Mouse (Mus musculus) spleen, adult 2 months (tissue): ENCODE measurements at regions not wholly inside any gene's neighbourhood (a gene's known extent, or its start where the extent isn't known, plus 50 kb on each side); places are given as distances from the start of the nearest gene placed in this dataset.

Experiments
- DNase-seq, 2 experiments: peaks; one replicate each; pipeline versions ENCODE4 v3.0.0 to v3.0.0-alpha.2; 2012 to 2021; ENCODE audit warnings: low spot score in 2 of 2, low read depth in 1 of 2
- H3K27ac ChIP-seq: fragments of 200-500 bp; 2 replicates; pipeline ENCODE4 v1.5.1; 2012; ENCODE audit warnings: low read length, inconsistent platforms; ENCODE audit not compliant: insufficient read depth
- H3K27me3 ChIP-seq: fragments of 200-500 bp; 2 replicates; pipeline ENCODE4 v1.6.1; 2012; ENCODE audit warnings: mild to moderate bottlenecking, moderate library complexity, low read length, inconsistent platforms; ENCODE audit not compliant: control insufficient read depth, insufficient read depth
- H3K36me3 ChIP-seq: fragments of 200-500 bp; 2 replicates; pipeline ENCODE4 v1.6.1; 2012; ENCODE audit warnings: mild to moderate bottlenecking, low read length, inconsistent platforms; ENCODE audit not compliant: control insufficient read depth, insufficient read depth
- H3K4me1 ChIP-seq: fragments of 200-500 bp; 2 replicates; pipeline ENCODE4 v1.6.1; 2011; ENCODE audit warnings: inconsistent platforms; ENCODE audit not compliant: control insufficient read depth, insufficient read depth, insufficient read length
- H3K4me3 ChIP-seq: fragments of 200-500 bp; 2 replicates; pipeline ENCODE4 v1.5.1; 2011; ENCODE audit warnings: mild to moderate bottlenecking, inconsistent platforms; ENCODE audit not compliant: insufficient read depth, insufficient read length; ENCODE audit errors: extremely low read depth
- CTCF ChIP-seq: fragments of 200-500 bp; IDR thresholded peaks from 2 replicates; pipeline ENCODE4 v1.5.1; 2011; ENCODE audit warnings: mild to moderate bottlenecking, inconsistent platforms; ENCODE audit not compliant: insufficient read depth, insufficient read length, insufficient replicate concordance; ENCODE audit errors: extremely low read depth
- POLR2A ChIP-seq: fragments of 200-500 bp; IDR thresholded peaks from 2 replicates; pipeline ENCODE4 v1.6.1; 2011; ENCODE audit warnings: low read depth, low read length, inconsistent platforms
- WGBS: fragments of 180-500 bp; shearing (Covaris S2); methylation state at CpG from one replicate; pipeline ENCODE4 v1.1.7; 2018; 5-methylcytosine and 5-hydroxymethylcytosine counted together

GRCm38 (mm10) chr1:184480571-184481220 lies 251.7 kb downstream of the Hlx start:
- TF ChIP-seq POLR2A (no peak), CTCF (no peak)
- Histone ChIP-seq H3K36me3 (no peaks in the 10 kb centered on the region), H3K4me1 (no peaks in the 10 kb centered on the region), H3K27me3 (no peaks in the 10 kb centered on the region), H3K27ac (no peak overlapping the region), H3K4me3 (no peak overlapping the region)
- peak in 1 of 2 experiments; percentile 18 for DNase-seq
- WGBS, result 33% methylated on average over 9 of the region's 9 CpGs

DNA sequence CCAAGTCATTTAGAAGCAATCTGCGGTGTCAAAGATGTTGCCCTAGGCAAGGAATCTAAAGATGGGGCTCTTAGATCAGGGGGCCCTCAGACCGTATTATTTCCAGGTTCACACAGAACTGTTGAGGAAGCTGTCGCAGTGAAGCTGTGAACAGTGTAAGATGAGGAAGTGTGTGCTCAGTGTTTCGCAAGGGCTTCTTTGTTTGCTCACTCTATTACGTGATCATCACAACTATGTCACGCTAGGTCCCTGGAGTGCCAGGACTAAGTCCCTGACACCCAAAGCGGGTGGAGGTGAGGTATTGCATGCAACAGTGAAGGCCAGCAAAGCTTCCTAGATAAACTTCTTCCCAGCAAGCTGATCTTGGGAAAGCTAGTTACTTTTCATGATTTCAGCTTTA lies 254.4 kb downstream of the Hlx start:
- 33% methylated on average over 7 of the region's 7 CpGs for WGBS
- peak in 1 of 2 experiments; percentile 9 for DNase-seq
- no peaks in the 10 kb centered on the region for H3K27me3 ChIP-seq
- H3K27ac ChIP-seq, result no peak overlapping the region
- no peaks in the 10 kb centered on the region for H3K36me3 ChIP-seq
- TF ChIP-seq POLR2A, result no peak
- TF ChIP-seq CTCF, result no peak
- H3K4me1 ChIP-seq, result no peaks in the 10 kb centered on the region
- no peak overlapping the region for H3K4me3 ChIP-seq

DNA sequence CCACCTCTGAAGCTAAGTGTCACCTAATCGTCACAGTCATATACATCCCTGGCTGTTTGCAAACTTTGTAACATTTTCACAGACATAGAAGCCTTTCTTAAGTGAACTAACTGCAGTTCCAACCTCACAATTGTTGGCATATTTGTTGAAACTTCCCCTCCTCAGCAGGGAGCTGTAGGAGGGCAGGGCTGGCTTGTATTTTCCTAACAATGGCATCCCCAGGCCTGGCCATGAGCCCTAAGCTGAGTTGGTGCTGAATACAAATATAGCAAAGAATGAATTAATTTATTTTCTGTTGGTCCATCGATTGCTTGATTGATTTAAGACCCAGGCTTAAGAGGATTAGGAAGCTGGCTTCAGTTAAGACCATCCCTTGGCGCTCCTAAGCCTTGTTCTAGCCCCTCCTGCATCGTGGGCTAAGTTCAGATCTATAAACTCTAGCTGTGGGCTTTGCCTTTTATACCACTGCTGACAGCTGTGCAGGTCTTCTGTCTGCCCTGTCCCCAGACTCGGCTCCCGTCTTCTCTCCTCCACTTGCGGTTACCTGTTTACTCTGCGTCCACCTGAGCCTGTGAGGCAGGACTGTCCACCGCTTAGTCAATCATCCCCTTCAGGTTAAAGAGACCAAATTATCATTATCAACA lies 269.8 kb downstream of the Hlx start:
- no peak for TF ChIP-seq CTCF
- TF ChIP-seq POLR2A, result no peak
- no peak overlapping the region for H3K27ac ChIP-seq
- no peaks in the 10 kb centered on the region for H3K4me1 ChIP-seq
- no peaks in the 10 kb centered on the region for H3K27me3 ChIP-seq
- no peak overlapping the region for H3K4me3 ChIP-seq
- WGBS, result 87% methylated on average over 9 of the region's 9 CpGs
- no peak for DNase-seq
- no peaks in the 10 kb centered on the region for H3K36me3 ChIP-seq

DNA sequence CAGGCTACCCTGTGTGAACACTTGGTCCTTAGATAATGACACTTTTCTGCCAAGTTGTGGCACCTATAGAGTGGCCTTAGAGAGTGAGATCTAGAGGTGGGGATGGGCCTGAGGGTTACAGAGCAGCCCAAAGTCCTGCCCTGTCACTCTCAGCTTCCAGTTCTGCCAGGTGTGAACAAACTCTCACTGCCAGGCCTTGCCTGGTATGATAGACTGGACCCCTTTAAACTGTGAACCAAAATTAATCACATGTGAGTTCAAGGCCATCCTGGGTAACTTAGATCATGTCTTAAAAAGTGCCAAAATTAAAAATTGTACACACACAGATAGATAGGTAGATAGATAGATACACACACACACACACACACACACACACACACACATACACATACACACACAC lies 271.0 kb downstream of the Hlx start:
- Histone ChIP-seq H3K4me1 (no peaks in the 10 kb centered on the region), H3K36me3 (no peaks in the 10 kb centered on the region), H3K27me3 (no peaks in the 10 kb centered on the region), H3K4me3 (no peak overlapping the region), H3K27ac (no peak overlapping the region)
- DNase-seq, result no peak
- TF ChIP-seq POLR2A (no peak), CTCF (no peak)

DNA sequence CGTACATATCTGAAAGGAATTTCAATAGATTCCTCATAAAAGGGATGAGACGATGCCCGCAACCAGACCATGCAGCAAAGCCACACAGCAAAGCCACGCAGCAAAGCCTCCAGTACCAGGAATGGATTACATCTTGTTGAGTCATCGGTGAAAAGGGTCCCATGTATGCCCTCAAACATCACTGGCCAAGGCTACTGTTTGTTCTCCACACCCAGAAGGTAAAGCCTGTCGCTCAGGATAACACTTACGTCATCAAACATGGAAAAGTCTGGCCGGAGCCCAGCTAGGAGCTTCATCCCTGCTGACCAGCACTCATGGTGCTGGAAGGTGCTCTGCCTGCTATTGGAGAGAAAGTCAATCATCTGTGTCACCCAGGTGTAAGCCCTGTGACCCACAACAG lies 275.7 kb downstream of the Hlx start:
- no peak for DNase-seq
- H3K27ac ChIP-seq, result no peak overlapping the region
- TF ChIP-seq CTCF (no peak), POLR2A (no peak)
- 92% methylated on average over 8 of the region's 8 CpGs for WGBS
- no peaks in the 10 kb centered on the region for H3K4me1 ChIP-seq
- H3K36me3 ChIP-seq, result no peaks in the 10 kb centered on the region
- no peak overlapping the region for H3K4me3 ChIP-seq
- no peaks in the 10 kb centered on the region for H3K27me3 ChIP-seq

DNA sequence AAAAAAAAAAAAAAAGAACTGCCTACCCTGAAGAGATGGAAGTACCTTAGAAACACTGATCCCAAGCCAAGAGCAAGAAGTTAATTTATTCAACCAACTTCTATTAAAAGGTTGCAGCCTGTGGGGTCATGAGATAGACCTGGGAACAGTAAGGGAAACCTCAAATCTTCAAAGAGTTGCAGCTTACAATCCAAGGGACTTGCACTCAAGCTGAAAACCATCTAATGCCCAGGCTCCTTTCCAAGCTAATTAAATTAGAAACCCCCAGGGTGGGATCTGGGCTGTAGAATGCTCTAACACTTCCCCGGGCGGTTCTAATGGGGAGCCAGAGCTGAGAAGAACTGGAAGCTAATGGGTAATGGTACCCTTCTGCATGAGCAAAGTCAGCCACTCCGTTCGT lies 278.0 kb downstream of the Hlx start:
- TF ChIP-seq CTCF, result no peak
- no peak for TF ChIP-seq POLR2A
- Histone ChIP-seq H3K36me3 (no peaks in the 10 kb centered on the region), H3K27me3 (no peaks in the 10 kb centered on the region), H3K4me1 (no peaks in the 10 kb centered on the region), H3K4me3 (no peak overlapping the region), H3K27ac (no peak overlapping the region)
- 91% methylated on average over 4 of the region's 4 CpGs for WGBS
- no peak for DNase-seq

- DNase-seq, result no peak
- no peaks in the 10 kb centered on the region for H3K27me3 ChIP-seq
- H3K4me1 ChIP-seq, result no peaks in the 10 kb centered on the region
- H3K4me3 ChIP-seq, result no peak overlapping the region
- TF ChIP-seq POLR2A (no peak), CTCF (no peak)
- H3K27ac ChIP-seq, result no peak overlapping the region
- WGBS, result 80% methylated on average over 5 of the region's 5 CpGs
- no peaks in the 10 kb centered on the region for H3K36me3 ChIP-seq
Measured at GRCm38 (mm10) chr1:184453673-184454072, 278.7 kb downstream of the Hlx start.
